Mouse (Mus musculus) olfactory bulb, adult 2 months (tissue): Measurements from ENCODE around the gene Tpcn1.

Experiments
- CTCF ChIP-seq: fragments of 200-500 bp; IDR thresholded peaks from 2 replicates; pipeline ENCODE4 v1.5.1; 2012; ENCODE audit warnings: low read depth, mild to moderate bottlenecking, low read length, moderate library complexity; ENCODE audit not compliant: insufficient read depth
- POLR2A ChIP-seq: fragments of 200-500 bp; IDR thresholded peaks from 2 replicates; pipeline ENCODE4 v1.6.1; 2012; ENCODE audit warnings: mild to moderate bottlenecking, low read depth, low read length, moderate library complexity; ENCODE audit not compliant: insufficient read depth

DNA sequence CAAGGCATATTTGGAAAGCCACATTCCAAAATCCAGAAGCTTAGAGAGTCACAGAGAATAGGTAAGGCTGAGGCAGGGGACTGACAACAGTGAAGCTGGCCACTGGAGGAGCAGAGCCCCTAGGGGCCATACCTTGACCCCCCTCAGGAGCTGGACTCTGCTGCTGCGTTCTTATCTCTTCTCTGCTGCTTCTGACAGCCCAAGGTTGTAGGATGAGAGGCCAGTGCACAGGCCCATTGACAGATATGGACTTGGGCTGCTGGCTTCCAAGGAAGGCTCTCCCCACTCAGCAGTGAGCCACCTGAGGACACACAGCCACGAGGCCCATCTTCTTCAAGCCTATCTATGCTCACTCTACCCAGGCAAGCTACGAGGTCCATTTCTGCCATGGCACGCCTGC lies 19.5 kb downstream of the Tpcn1 start:
- no peak for TF ChIP-seq POLR2A
- TF ChIP-seq CTCF = no peak
